Mouse (Mus musculus) liver, embryonic 15.5 days (tissue): ENCODE measurements around the gene Sh3d21. TPM values are rescaled to one million over a fixed set of nuclear protein-coding genes. Genes with fewer than 3 reads are reported as not detected.

Experiments
- ATAC-seq: fragments of 200-750 bp; cut with Nextera tagmentation; 2 replicates; pipeline ENCODE4 v1.8.0; 2017; ENCODE audit warnings: moderate number of reproducible peaks, mild to moderate bottlenecking, moderate library complexity; ENCODE audit not compliant: insufficient read depth
- H3K27ac ChIP-seq: fragments of 300-500 bp; sonication (generic); replicated peaks from 2 replicates; pipeline ENCODE4 v1.5.1; 2015; ENCODE audit warnings: mild to moderate bottlenecking, inconsistent platforms
- H3K27me3 ChIP-seq: fragments of 300-500 bp; sonication (generic); 2 replicates; pipeline ENCODE4 v1.6.1; 2015; ENCODE audit warnings: mild to moderate bottlenecking, inconsistent platforms
- H3K36me3 ChIP-seq: fragments of 300-500 bp; sonication (generic); replicated peaks from 2 replicates; pipeline ENCODE4 v1.6.1; 2015; ENCODE audit warnings: moderate library complexity, mild to moderate bottlenecking, inconsistent platforms
- H3K4me1 ChIP-seq: fragments of 300-500 bp; sonication (generic); replicated peaks from 2 replicates; pipeline ENCODE4 v1.6.1; 2015; ENCODE audit warnings: inconsistent platforms
- H3K4me2 ChIP-seq: fragments of 300-500 bp; sonication (generic); 2 replicates; pipeline ENCODE4 v1.6.1; 2015; ENCODE audit warnings: moderate library complexity, mild to moderate bottlenecking, inconsistent platforms
- H3K4me3 ChIP-seq: fragments of 300-500 bp; sonication (generic); replicated peaks from 2 replicates; pipeline ENCODE4 v1.5.1; 2015; ENCODE audit warnings: mild to moderate bottlenecking, inconsistent platforms
- H3K9ac ChIP-seq: fragments of 300-500 bp; sonication (generic); 2 replicates; pipeline ENCODE4 v1.6.1; 2015; ENCODE audit warnings: moderate library complexity, mild to moderate bottlenecking, inconsistent platforms
- H3K9me3 ChIP-seq: fragments of 300-500 bp; sonication (generic); replicated peaks from 2 replicates; pipeline ENCODE4 v1.6.1; 2016; ENCODE audit warnings: inconsistent platforms
- WGBS: fragments of 180-500 bp; shearing (Covaris S2); methylation state at CpG from one replicate; pipeline ENCODE4 v1.1.7; 2015; ENCODE audit warnings: mixed read lengths; ENCODE audit not compliant: insufficient replicate concordance; 5-methylcytosine and 5-hydroxymethylcytosine counted together
- polyA plus RNA-seq: library from polyadenylated mRNA; unstranded; fragments of >200 nt; fragmentation: Nextera tagmentation; extraction: Ambion mirVana; gene quantifications from 2 replicates; pipeline ENCODE4 v1.2.1, GENCODE M21; 2015

Gene Sh3d21
- polyA plus RNA-seq, 1 experiment from 2014 or later: 1.4 TPM

GRCm38 (mm10) chr4:126109613-126110373, 53.5 kb downstream of the Sh3d21 start:
- Histone ChIP-seq H3K27me3 (no peaks in the 10 kb centered on the region), H3K4me2 (peak overlapping the region; percentile 41), H3K4me1 (peaks cover 78% of the 10 kb centered on the region), H3K9me3 (no peaks in the 10 kb centered on the region), H3K36me3 (no peaks in the 10 kb centered on the region), H3K4me3 (no peak overlapping the region), H3K27ac (peak overlapping the region; percentile 73), H3K9ac (no peak overlapping the region)
- ATAC-seq: no peak
- WGBS: 59% methylated on average over 10 of the region's 10 CpGs

- ATAC-seq: no peak
- WGBS: 55% methylated on average over 8 of the region's 8 CpGs
- H3K4me1 ChIP-seq: peaks cover 76% of the 10 kb centered on the region
- no peak overlapping the region; the same call in 1 of the 2 replicates for H3K4me2 ChIP-seq
- H3K4me3 ChIP-seq: no peak overlapping the region
- H3K9me3 ChIP-seq: no peaks in the 10 kb centered on the region
- H3K27me3 ChIP-seq: no peaks in the 10 kb centered on the region
- no peak overlapping the region for H3K27ac ChIP-seq
- H3K36me3 ChIP-seq: no peaks in the 10 kb centered on the region
- no peak overlapping the region for H3K9ac ChIP-seq
Observed at GRCm38 (mm10) chr4:126108061-126108740, 55.1 kb downstream of the Sh3d21 start.

- Histone ChIP-seq H3K4me2 (peak overlapping the region; percentile 96), H3K9me3 (no peaks in the 10 kb centered on the region), H3K4me1 (peaks cover 83% of the 10 kb centered on the region), H3K27me3 (no peaks in the 10 kb centered on the region), H3K4me3 (peak overlapping the region; percentile 84), H3K27ac (0 out of 2 replicates have a peak overlapping the region, but pooled peaks have one; percentile 25), H3K9ac (no peak overlapping the region), H3K36me3 (no peaks in the 10 kb centered on the region)
- WGBS: 64% methylated on average over 7 of the region's 7 CpGs
- ATAC-seq: no peak
Observed at GRCm38 (mm10) chr4:126105131-126105783, 58.0 kb downstream of the Sh3d21 start.

- peaks cover 83% of the 10 kb centered on the region for H3K4me1 ChIP-seq
- H3K9me3 ChIP-seq: no peaks in the 10 kb centered on the region
- peak overlapping the region; percentile 96 for H3K4me2 ChIP-seq
- WGBS: under 1% methylated on average over 34 of the region's 34 CpGs
- H3K9ac ChIP-seq: peak overlapping the region; percentile 82
- peak overlapping the region; percentile 99 for H3K27ac ChIP-seq
- no peak for ATAC-seq
- no peaks in the 10 kb centered on the region for H3K36me3 ChIP-seq
- no peaks in the 10 kb centered on the region for H3K27me3 ChIP-seq
- H3K4me3 ChIP-seq: peak overlapping the region; percentile 84
Observed at GRCm38 (mm10) chr4:126104261-126105075, 58.8 kb downstream of the Sh3d21 start.

GRCm38 (mm10) chr4:126103590-126104068, 59.7 kb downstream of the Sh3d21 start, which contains the start of gene Stk40:
Gene Stk40 (plus strand): TSS chr4:126103957.
- peak within 1 kb of the TSS; percentile 96 for H3K4me2 ChIP-seq
- H3K9me3 ChIP-seq: no peaks in the 10 kb centered on the region
- H3K9ac ChIP-seq: peak within 1 kb of the TSS; percentile 82
- under 1% methylated on average over 34 of the region's 34 CpGs for WGBS
- peak within 1 kb of the TSS; percentile 84 for H3K4me3 ChIP-seq
- peaks cover 83% of the 10 kb centered on the region for H3K4me1 ChIP-seq
- H3K27me3 ChIP-seq: no peaks in the 10 kb centered on the region
- H3K27ac ChIP-seq: peak within 1 kb of the TSS; percentile 99
- H3K36me3 ChIP-seq: peaks cover 5% of the 10 kb centered on the region
- ATAC-seq: peak; percentile 89

- peak; percentile 83 for ATAC-seq
- H3K27ac ChIP-seq: peak overlapping the region; percentile 99
- H3K9ac ChIP-seq: peak overlapping the region; percentile 61
- H3K4me2 ChIP-seq: peak overlapping the region; percentile 96
- no peaks in the 10 kb centered on the region for H3K9me3 ChIP-seq
- H3K4me1 ChIP-seq: peaks cover 83% of the 10 kb centered on the region
- peak overlapping the region; percentile 84 for H3K4me3 ChIP-seq
- WGBS: under 1% methylated on average over 15 of the region's 15 CpGs
- no peaks in the 10 kb centered on the region for H3K27me3 ChIP-seq
- peaks cover 10% of the 10 kb centered on the region for H3K36me3 ChIP-seq
Observed at GRCm38 (mm10) chr4:126103057-126103581, 60.2 kb downstream of the Sh3d21 start.

GRCm38 (mm10) chr4:126102061-126102841, 61.0 kb downstream of the Sh3d21 start:
- H3K4me2 ChIP-seq: peak overlapping the region; percentile 96
- peak overlapping the region; percentile 99 for H3K27ac ChIP-seq
- 37% methylated on average over 7 of the region's 7 CpGs for WGBS
- H3K9me3 ChIP-seq: no peaks in the 10 kb centered on the region
- peaks cover 85% of the 10 kb centered on the region for H3K4me1 ChIP-seq
- peak overlapping the region; percentile 61 for H3K9ac ChIP-seq
- peak; percentile 41 for ATAC-seq
- H3K4me3 ChIP-seq: peak overlapping the region; percentile 84
- H3K36me3 ChIP-seq: peaks cover 11% of the 10 kb centered on the region
- H3K27me3 ChIP-seq: no peaks in the 10 kb centered on the region

GRCm38 (mm10) chr4:126100764-126101163, 62.5 kb downstream of the Sh3d21 start:
- WGBS: 78% methylated on average over 3 of the region's 3 CpGs

More at GRCm38 (mm10) chr4:126100764-126101163, 62.5 kb downstream of the Sh3d21 start:
- no peak overlapping the region for H3K4me2 ChIP-seq
- H3K27ac ChIP-seq: peak overlapping the region; percentile 99
- peaks cover 85% of the 10 kb centered on the region for H3K4me1 ChIP-seq
- H3K36me3 ChIP-seq: peaks cover 11% of the 10 kb centered on the region
- H3K9ac ChIP-seq: no peak overlapping the region
- no peaks in the 10 kb centered on the region for H3K27me3 ChIP-seq
- no peak for ATAC-seq
- no peaks in the 10 kb centered on the region for H3K9me3 ChIP-seq
- no peak overlapping the region for H3K4me3 ChIP-seq
